Mouse (Mus musculus) embryonic facial prominence, embryonic 10.5 days (tissue): ENCODE data around the gene Vav2. TPM values are rescaled to one million over a fixed set of nuclear protein-coding genes. Genes with fewer than 3 reads are reported as not detected.

ENCODE experiments used
- DNase-seq: peaks from one replicate; pipeline ENCODE4 v3.0.0-alpha.2; 2017; ENCODE audit warnings: low spot score
- H3K27ac ChIP-seq: fragments of 300-500 bp; sonication (generic); replicated peaks from 2 replicates; pipeline ENCODE4 v1.5.1; 2016; ENCODE audit warnings: mild to moderate bottlenecking
- H3K27me3 ChIP-seq: fragments of 300-500 bp; sonication (generic); replicated peaks from 2 replicates; pipeline ENCODE4 v1.6.1; 2016; ENCODE audit warnings: low read depth, mild to moderate bottlenecking; ENCODE audit not compliant: poor library complexity, severe bottlenecking
- H3K36me3 ChIP-seq: fragments of 300-500 bp; sonication (generic); replicated peaks from 2 replicates; pipeline ENCODE4 v1.6.1; 2016; ENCODE audit warnings: mild to moderate bottlenecking, moderate library complexity
- H3K4me1 ChIP-seq: fragments of 300-500 bp; sonication (generic); 2 replicates; pipeline ENCODE4 v1.6.1; 2016
- H3K4me3 ChIP-seq: fragments of 300-500 bp; sonication (generic); 2 replicates; pipeline ENCODE4 v1.5.1; 2016; ENCODE audit warnings: mild to moderate bottlenecking, moderate library complexity
- H3K9me3 ChIP-seq: fragments of 300-500 bp; sonication (generic); 2 replicates; pipeline ENCODE4 v1.6.1; 2016; ENCODE audit warnings: mild to moderate bottlenecking
- WGBS: fragments of 180-500 bp; shearing (Covaris S2); methylation state at CpG from one replicate; pipeline ENCODE4 v1.1.7; 2016; 5-methylcytosine and 5-hydroxymethylcytosine counted together
- polyA plus RNA-seq: library from polyadenylated mRNA; unstranded; fragments of >200 nt; fragmentation: Nextera tagmentation; extraction: Ambion mirVana; gene quantifications from 2 replicates; pipeline ENCODE4 v1.2.1, GENCODE M21; 2016

The Vav2 gene
- polyA plus RNA-seq, 1 experiment from 2014 or later: 10.3 TPM

- 0 out of 2 replicates have a peak within 1 kb of the TSS, but pooled peaks have one; percentile 15 for H3K27ac ChIP-seq
- WGBS: 85% methylated on average over 2 of the region's 2 CpGs
- H3K36me3 ChIP-seq: no peaks in the 10 kb centered on the region
Measured at GRCm38 (mm10) chr2:27248211-27248610, 178.6 kb downstream of the Vav2 start, which contains the start of gene Sardh. TSS of gene Sardh (minus strand) at chr2:27248337.

GRCm38 (mm10) chr2:27247487-27247863, 179.4 kb downstream of the Vav2 start:
- H3K4me3 ChIP-seq: no peak overlapping the region
- no peak for DNase-seq
- 56% methylated on average over 2 of the region's 2 CpGs for WGBS

More at GRCm38 (mm10) chr2:27248211-27248610, 178.6 kb downstream of the Vav2 start, which contains the start of gene Sardh:
- Histone ChIP-seq H3K4me3 (no peak within 1 kb of the TSS), H3K4me1 (peaks cover 11% of the 10 kb centered on the region), H3K9me3 (no peaks in the 10 kb centered on the region), H3K27me3 (no peaks in the 10 kb centered on the region)
- no peak for DNase-seq

GRCm38 (mm10) chr2:27246712-27247486, 179.9 kb downstream of the Vav2 start:
- 53% methylated on average over 7 of the region's 7 CpGs for WGBS
- H3K27me3 ChIP-seq: no peaks in the 10 kb centered on the region
- H3K4me1 ChIP-seq: peaks cover 11% of the 10 kb centered on the region
- no peaks in the 10 kb centered on the region for H3K36me3 ChIP-seq
- no peak overlapping the region for H3K4me3 ChIP-seq
- 0 out of 2 replicates have a peak overlapping the region, but pooled peaks have one; percentile 15 for H3K27ac ChIP-seq
- H3K9me3 ChIP-seq: no peaks in the 10 kb centered on the region
- peak; percentile 27 for DNase-seq

More at GRCm38 (mm10) chr2:27247487-27247863, 179.4 kb downstream of the Vav2 start:
- Histone ChIP-seq H3K4me1 (peaks cover 11% of the 10 kb centered on the region), H3K27me3 (no peaks in the 10 kb centered on the region), H3K27ac (0 out of 2 replicates have a peak overlapping the region, but pooled peaks have one; percentile 15), H3K36me3 (no peaks in the 10 kb centered on the region), H3K9me3 (no peaks in the 10 kb centered on the region)

GRCm38 (mm10) chr2:27245947-27246346, 180.9 kb downstream of the Vav2 start:
- no peak for DNase-seq
- 68% methylated on average over 7 of the region's 7 CpGs for WGBS
- H3K4me3 ChIP-seq: no peak overlapping the region
- H3K27me3 ChIP-seq: no peaks in the 10 kb centered on the region
- no peaks in the 10 kb centered on the region for H3K9me3 ChIP-seq
- H3K27ac ChIP-seq: no peak overlapping the region
- peaks cover 11% of the 10 kb centered on the region for H3K4me1 ChIP-seq
- H3K36me3 ChIP-seq: no peaks in the 10 kb centered on the region

GRCm38 (mm10) chr2:27237342-27237741, 189.5 kb downstream of the Vav2 start:
- no peak overlapping the region for H3K27ac ChIP-seq
- DNase-seq: peak; percentile 70
- H3K9me3 ChIP-seq: no peaks in the 10 kb centered on the region
- peaks cover 12% of the 10 kb centered on the region; the same call in 1 of the 2 replicates for H3K27me3 ChIP-seq
- 28% methylated on average over 4 of the region's 4 CpGs for WGBS
- peaks cover 4% of the 10 kb centered on the region; the same call in 1 of the 2 replicates for H3K4me1 ChIP-seq
- H3K36me3 ChIP-seq: no peaks in the 10 kb centered on the region
- H3K4me3 ChIP-seq: no peak overlapping the region

- whole genome bisulfite sequencing: 25% methylated on average over 3 of the region's 3 CpGs
- no peaks in the 10 kb centered on the region for H3K36me3 ChIP-seq
- no peak overlapping the region for H3K4me3 ChIP-seq
- H3K9me3 ChIP-seq: no peaks in the 10 kb centered on the region
- DNase-seq: peak; percentile 74
- H3K27me3 ChIP-seq: peaks cover 12% of the 10 kb centered on the region; the same call in 1 of the 2 replicates
- peaks cover 8% of the 10 kb centered on the region; the same call in 1 of the 2 replicates for H3K4me1 ChIP-seq
- no peak overlapping the region for H3K27ac ChIP-seq
Measured at GRCm38 (mm10) chr2:27235729-27236128, 191.1 kb downstream of the Vav2 start.

- 34% methylated on average over 7 of the region's 7 CpGs for WGBS
- Histone ChIP-seq H3K27me3 (peaks cover 12% of the 10 kb centered on the region; the same call in 1 of the 2 replicates), H3K4me1 (peaks cover 8% of the 10 kb centered on the region; the same call in 1 of the 2 replicates), H3K4me3 (no peak overlapping the region), H3K9me3 (no peaks in the 10 kb centered on the region), H3K36me3 (no peaks in the 10 kb centered on the region), H3K27ac (0 out of 2 replicates have a peak overlapping the region, but pooled peaks have one; percentile 19)
- no peak for DNase-seq
Measured at GRCm38 (mm10) chr2:27232376-27232775, 194.5 kb downstream of the Vav2 start.

- Histone ChIP-seq H3K4me1 (peaks cover 19% of the 10 kb centered on the region), H3K27ac (no peak overlapping the region)
- WGBS: 91% methylated on average over 2 of the region's 2 CpGs
Measured at GRCm38 (mm10) chr2:27229481-27230105, 197.2 kb downstream of the Vav2 start.

GRCm38 (mm10) chr2:27228809-27229480, 197.9 kb downstream of the Vav2 start:
- Histone ChIP-seq H3K27me3 (0 out of 2 replicates have a peak, but pooled peaks cover 3% of the 10 kb centered on the region), H3K4me1 (peaks cover 19% of the 10 kb centered on the region), H3K36me3 (no peaks in the 10 kb centered on the region), H3K4me3 (no peak overlapping the region), H3K27ac (no peak overlapping the region), H3K9me3 (no peaks in the 10 kb centered on the region)
- WGBS: 81% methylated on average over 5 of the region's 5 CpGs
- DNase-seq: no peak

More at GRCm38 (mm10) chr2:27229481-27230105, 197.2 kb downstream of the Vav2 start:
- Histone ChIP-seq H3K36me3 (no peaks in the 10 kb centered on the region), H3K4me3 (no peak overlapping the region), H3K27me3 (0 out of 2 replicates have a peak, but pooled peaks cover 3% of the 10 kb centered on the region), H3K9me3 (no peaks in the 10 kb centered on the region)
- no peak for DNase-seq

- no peaks in the 10 kb centered on the region for H3K9me3 ChIP-seq
- H3K4me3 ChIP-seq: no peak overlapping the region
- no peak for DNase-seq
- peaks cover 11% of the 10 kb centered on the region for H3K4me1 ChIP-seq
- H3K27ac ChIP-seq: peak overlapping the region; percentile 12; the same call in 1 of the 2 replicates
- WGBS: 72% methylated on average over 7 of the region's 7 CpGs
- H3K27me3 ChIP-seq: peaks cover 7% of the 10 kb centered on the region; the same call in 1 of the 2 replicates
- H3K36me3 ChIP-seq: no peaks in the 10 kb centered on the region
Measured at GRCm38 (mm10) chr2:27226572-27226971, 200.3 kb downstream of the Vav2 start.

- WGBS: 88% methylated on average over 7 of the region's 7 CpGs
- Histone ChIP-seq H3K27me3 (peaks cover 7% of the 10 kb centered on the region; the same call in 1 of the 2 replicates), H3K36me3 (no peaks in the 10 kb centered on the region), H3K27ac (no peak overlapping the region), H3K9me3 (no peaks in the 10 kb centered on the region), H3K4me3 (no peak overlapping the region), H3K4me1 (peaks cover 11% of the 10 kb centered on the region)
- no peak for DNase-seq
Measured at GRCm38 (mm10) chr2:27223012-27223421, 203.8 kb downstream of the Vav2 start.

GRCm38 (mm10) chr2:27218569-27218968, 208.3 kb downstream of the Vav2 start:
- Histone ChIP-seq H3K27ac (no peak overlapping the region), H3K27me3 (peaks cover 7% of the 10 kb centered on the region; the same call in 1 of the 2 replicates), H3K4me3 (no peak overlapping the region), H3K4me1 (no peaks in the 10 kb centered on the region), H3K9me3 (no peaks in the 10 kb centered on the region), H3K36me3 (no peaks in the 10 kb centered on the region)
- WGBS: 86% methylated on average over 8 of the region's 8 CpGs
- DNase-seq: no peak
